Mouse (Mus musculus): ENCODE measurements around the gene Ccdc162. TPM values are rescaled to one million over a fixed set of nuclear protein-coding genes. Genes with fewer than 3 reads are reported as not detected.

The Ccdc162 gene
- total and polyA plus RNA-seq, 2 experiments from 2014 or later = 1.2 to 3.2 TPM

GRCm38 (mm10) chr10:41575451-41576327 lies 140.7 kb downstream of the Ccdc162 start:
- no peak overlapping the region for H3K4me3 ChIP-seq (ENCODE audit: low read depth, low read length)
- WGBS = 70% methylated on average over 8 of the region's 8 CpGs
- H3K36me3 ChIP-seq (ENCODE audit: insufficient read depth) = no peaks in the 10 kb centered on the region
- no peak overlapping the region for H3K27ac ChIP-seq (ENCODE audit: low read depth, low read length)
- no peak for DNase-seq
- H3K4me1 ChIP-seq (ENCODE audit: insufficient read depth) = no peaks in the 10 kb centered on the region
- no peaks in the 10 kb centered on the region for H3K9me3 ChIP-seq (ENCODE audit: low read length)
- no peak for TF ChIP-seq CTCF (IDR thresholded peaks at IDR 0.05; ENCODE audit: low read depth)
- H3K27me3 ChIP-seq (ENCODE audit: insufficient read depth, low read length) = no peaks in the 10 kb centered on the region
- H3K9ac ChIP-seq = no peak overlapping the region
- ATAC-seq = no peak
- no peak overlapping the region for H3K4me2 ChIP-seq (ENCODE audit: low read depth)

- no peak overlapping the region for H3K4me2 ChIP-seq (ENCODE audit: low read depth)
- WGBS = 37% methylated on average over 6 of the region's 6 CpGs
- H3K27ac ChIP-seq (ENCODE audit: low read depth, low read length) = no peak overlapping the region
- H3K9me3 ChIP-seq (ENCODE audit: low read length) = no peaks in the 10 kb centered on the region
- no peak for TF ChIP-seq CTCF (IDR thresholded peaks at IDR 0.05; ENCODE audit: low read depth)
- no peak overlapping the region for H3K9ac ChIP-seq
- ATAC-seq = no peak
- H3K27me3 ChIP-seq (ENCODE audit: insufficient read depth, low read length) = no peaks in the 10 kb centered on the region
- DNase-seq = no peak
- no peak overlapping the region for H3K4me3 ChIP-seq (ENCODE audit: low read depth, low read length)
- no peaks in the 10 kb centered on the region for H3K36me3 ChIP-seq (ENCODE audit: insufficient read depth)
- no peaks in the 10 kb centered on the region for H3K4me1 ChIP-seq (ENCODE audit: insufficient read depth)
Observed at GRCm38 (mm10) chr10:41573190-41573589, 143.2 kb downstream of the Ccdc162 start.

- no peak for TF ChIP-seq CTCF (IDR thresholded peaks at IDR 0.05; ENCODE audit: low read depth)
- Histone ChIP-seq H3K4me1 (ENCODE audit: insufficient read depth) (no peaks in the 10 kb centered on the region), H3K4me3 (ENCODE audit: low read depth, low read length) (no peak overlapping the region), H3K27ac (ENCODE audit: low read depth, low read length) (no peak overlapping the region), H3K9ac (no peak overlapping the region), H3K4me2 (ENCODE audit: low read depth) (no peak overlapping the region), H3K36me3 (ENCODE audit: insufficient read depth) (no peaks in the 10 kb centered on the region), H3K27me3 (ENCODE audit: insufficient read depth, low read length) (no peaks in the 10 kb centered on the region), H3K9me3 (ENCODE audit: low read length) (no peaks in the 10 kb centered on the region)
- DNase-seq (no peak), ATAC-seq (no peak)
- 88% methylated on average over 4 of the region's 4 CpGs for WGBS
Observed at GRCm38 (mm10) chr10:41572274-41572673, 144.2 kb downstream of the Ccdc162 start.

GRCm38 (mm10) chr10:41571065-41571464 lies 145.4 kb downstream of the Ccdc162 start:
- ATAC-seq = no peak
- no peak for TF ChIP-seq CTCF (IDR thresholded peaks at IDR 0.05; ENCODE audit: low read depth)

GRCm38 (mm10) chr10:41568306-41568705 lies 148.1 kb downstream of the Ccdc162 start:
- H3K4me3 ChIP-seq (ENCODE audit: low read depth, low read length) = no peak overlapping the region
- 58% methylated on average over 3 of the region's 3 CpGs for WGBS
- H3K36me3 ChIP-seq (ENCODE audit: insufficient read depth) = no peaks in the 10 kb centered on the region
- H3K4me1 ChIP-seq (ENCODE audit: insufficient read depth) = no peaks in the 10 kb centered on the region
- no peak overlapping the region for H3K9ac ChIP-seq
- ATAC-seq (no peak), DNase-seq (no peak)
- H3K4me2 ChIP-seq (ENCODE audit: low read depth) = no peak overlapping the region
- H3K9me3 ChIP-seq (ENCODE audit: low read length) = no peaks in the 10 kb centered on the region
- TF ChIP-seq CTCF (IDR thresholded peaks at IDR 0.05; ENCODE audit: low read depth) = no peak
- no peak overlapping the region for H3K27ac ChIP-seq (ENCODE audit: low read depth, low read length)
- no peaks in the 10 kb centered on the region for H3K27me3 ChIP-seq (ENCODE audit: insufficient read depth, low read length)

More at GRCm38 (mm10) chr10:41571065-41571464, 145.4 kb downstream of the Ccdc162 start:
- Histone ChIP-seq H3K9me3 (ENCODE audit: low read length) (no peaks in the 10 kb centered on the region), H3K27ac (ENCODE audit: low read depth, low read length) (no peak overlapping the region), H3K36me3 (ENCODE audit: insufficient read depth) (no peaks in the 10 kb centered on the region), H3K9ac (no peak overlapping the region), H3K4me2 (ENCODE audit: low read depth) (no peak overlapping the region), H3K4me3 (ENCODE audit: low read depth, low read length) (no peak overlapping the region), H3K4me1 (ENCODE audit: insufficient read depth) (no peaks in the 10 kb centered on the region), H3K27me3 (ENCODE audit: insufficient read depth, low read length) (no peaks in the 10 kb centered on the region)
- 81% methylated on average over 4 of the region's 4 CpGs for WGBS
- no peak for DNase-seq

- no peak for TF ChIP-seq CTCF (IDR thresholded peaks at IDR 0.05; ENCODE audit: low read depth)
- no peaks in the 10 kb centered on the region for H3K36me3 ChIP-seq (ENCODE audit: insufficient read depth)
- ATAC-seq = no peak
- H3K4me2 ChIP-seq (ENCODE audit: low read depth) = no peak overlapping the region
- peaks cover 9% of the 10 kb centered on the region; the same call in 1 of the 2 replicates for H3K9me3 ChIP-seq (ENCODE audit: low read length)
- 43% methylated on average over 5 of the region's 5 CpGs for WGBS
- no peak overlapping the region for H3K9ac ChIP-seq
- no peak overlapping the region for H3K4me3 ChIP-seq (ENCODE audit: low read depth, low read length)
- no peaks in the 10 kb centered on the region for H3K4me1 ChIP-seq (ENCODE audit: insufficient read depth)
- DNase-seq = no peak
- H3K27ac ChIP-seq (ENCODE audit: low read depth, low read length) = no peak overlapping the region
- H3K27me3 ChIP-seq (ENCODE audit: insufficient read depth, low read length) = no peaks in the 10 kb centered on the region
Observed at GRCm38 (mm10) chr10:41565141-41565540, 151.3 kb downstream of the Ccdc162 start.

GRCm38 (mm10) chr10:41561701-41562395 lies 154.6 kb downstream of the Ccdc162 start:
- no peak overlapping the region for H3K27ac ChIP-seq (ENCODE audit: low read depth, low read length)
- no peak for DNase-seq
- no peak for TF ChIP-seq CTCF (IDR thresholded peaks at IDR 0.05; ENCODE audit: low read depth)
- no peaks in the 10 kb centered on the region for H3K27me3 ChIP-seq (ENCODE audit: insufficient read depth, low read length)
- H3K4me3 ChIP-seq (ENCODE audit: low read depth, low read length) = no peak overlapping the region
- peaks cover 18% of the 10 kb centered on the region; the same call in 1 of the 2 replicates for H3K9me3 ChIP-seq (ENCODE audit: low read length)
- H3K4me1 ChIP-seq (ENCODE audit: insufficient read depth) = no peaks in the 10 kb centered on the region
- no peak for ATAC-seq
- WGBS = 93% methylated on average over 10 of the region's 10 CpGs
- no peaks in the 10 kb centered on the region for H3K36me3 ChIP-seq (ENCODE audit: insufficient read depth)
- H3K9ac ChIP-seq = no peak overlapping the region
- H3K4me2 ChIP-seq (ENCODE audit: low read depth) = no peak overlapping the region

Measured in forebrain, postnatal 0 days (tissue).